Mouse (Mus musculus) cerebellum, adult 11 months (tissue): Measurements from ENCODE around the gene Man1a.

ENCODE experiments used
- DNase-seq: peaks from one replicate; pipeline ENCODE4 v3.0.0; 2022

The Man1a gene

DNA sequence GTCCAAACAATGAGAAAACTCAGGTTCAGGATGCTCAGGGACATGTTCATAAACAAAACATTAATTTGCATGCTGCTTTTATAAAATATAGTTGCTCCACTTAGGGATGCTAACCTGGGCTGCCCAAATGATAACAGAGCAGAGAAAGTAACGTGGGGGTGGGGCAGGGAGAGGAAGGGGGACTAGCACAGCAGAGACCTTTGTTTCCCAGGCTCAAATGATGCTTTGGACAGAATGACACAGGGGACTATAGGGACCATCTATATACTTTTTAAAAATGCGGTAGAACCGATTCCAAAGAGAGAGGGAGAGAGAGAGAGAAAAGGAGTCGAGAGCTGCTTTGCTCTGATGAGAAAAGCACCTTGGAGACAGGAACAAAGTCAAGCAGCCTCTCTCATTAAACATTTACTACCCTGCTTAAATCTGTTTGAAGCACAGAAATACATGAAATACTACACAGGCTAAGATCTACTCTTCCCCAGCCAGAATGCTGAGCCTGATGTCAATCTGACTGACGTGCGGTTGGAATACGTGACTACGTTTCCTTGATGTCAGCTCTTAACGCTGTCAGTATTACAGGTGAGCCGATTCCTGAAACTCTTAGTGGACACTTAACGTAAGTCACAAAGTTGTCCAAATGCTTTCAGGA is 63.1 kb downstream of the Man1a start:
- no peak for DNase-seq

DNA sequence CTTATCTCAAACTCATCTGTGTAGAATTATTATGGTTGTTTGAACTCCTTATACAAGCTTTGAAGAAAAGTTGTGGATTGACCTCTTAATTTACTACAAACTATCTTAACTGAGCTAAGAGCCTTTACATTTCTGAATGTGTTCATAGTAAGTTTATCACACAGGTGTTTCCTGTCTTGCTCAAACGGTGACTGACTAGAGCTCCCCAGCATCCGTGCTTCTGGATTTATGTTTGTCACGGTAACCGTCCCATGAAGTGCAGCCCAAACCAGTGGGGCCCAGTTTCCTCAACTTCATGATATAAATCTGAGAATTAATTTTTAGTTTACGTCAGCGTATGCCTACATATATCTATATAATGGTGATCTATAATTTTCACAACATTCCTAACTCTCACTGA is 67.3 kb downstream of the Man1a start:
- no peak for DNase-seq

GRCm38 (mm10) chr10:54006868-54007267 is 69.5 kb downstream of the Man1a start:
- no peak for DNase-seq

DNA sequence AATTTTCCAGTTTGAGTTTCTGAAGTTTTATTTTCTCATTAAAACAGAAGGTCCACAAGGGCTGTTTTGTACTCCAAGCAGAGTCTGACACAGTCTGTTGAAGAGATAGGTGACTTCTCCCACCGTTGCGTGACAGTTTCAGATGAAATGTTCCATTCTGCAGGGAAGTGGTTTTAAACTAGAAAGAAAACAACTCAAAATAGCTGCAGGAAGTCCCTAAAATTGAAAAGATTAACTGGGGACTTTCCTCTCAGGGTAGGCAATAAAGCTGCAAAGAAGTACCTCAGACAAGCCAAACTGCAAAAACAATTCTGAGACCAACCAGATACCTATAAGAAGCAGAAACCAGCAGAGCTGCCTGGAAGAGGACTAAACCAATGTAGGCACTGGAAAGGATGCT is 70.6 kb downstream of the Man1a start:
- DNase-seq = no peak

DNA sequence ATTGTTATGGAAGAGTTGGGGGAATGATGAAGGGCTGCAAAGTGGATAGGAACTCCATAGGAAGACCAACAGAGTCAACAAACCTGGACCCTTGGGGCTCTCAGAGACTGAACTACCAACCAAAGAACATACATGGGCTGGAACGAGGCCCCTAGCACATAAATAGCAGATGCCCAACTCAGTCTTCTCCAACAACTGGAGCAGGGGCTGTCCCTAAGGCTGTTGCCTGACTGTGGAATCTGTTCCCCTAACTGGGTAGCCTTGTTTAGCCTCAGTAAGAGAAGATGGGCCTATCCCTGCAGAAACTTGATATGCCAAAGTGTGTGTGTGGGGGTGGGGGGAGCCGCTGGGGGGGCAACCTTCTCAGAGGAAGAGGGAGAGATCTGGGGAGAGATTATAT is 73.5 kb downstream of the Man1a start:
- no peak for DNase-seq

DNA sequence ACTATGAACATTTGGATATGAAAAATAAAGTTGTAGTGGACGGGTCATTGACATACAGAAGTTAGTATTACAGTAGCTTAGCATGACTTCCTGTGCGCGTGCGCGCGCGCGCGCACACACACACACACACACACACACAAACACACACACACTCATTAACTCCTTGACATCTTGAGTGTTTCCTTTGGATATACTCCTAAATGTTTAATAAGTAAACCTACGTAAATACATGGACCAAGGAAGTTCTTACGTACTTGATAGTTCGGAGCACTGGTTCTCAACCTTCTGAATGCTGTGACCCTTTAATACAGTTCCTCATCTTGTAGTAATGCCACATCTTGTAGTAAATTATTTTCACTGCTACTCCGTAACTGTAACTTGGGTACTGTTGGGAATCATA is 79.1 kb downstream of the Man1a start:
- DNase-seq = no peak

GRCm38 (mm10) chr10:53996216-53996615 is 80.2 kb downstream of the Man1a start:
- DNase-seq = no peak

DNA sequence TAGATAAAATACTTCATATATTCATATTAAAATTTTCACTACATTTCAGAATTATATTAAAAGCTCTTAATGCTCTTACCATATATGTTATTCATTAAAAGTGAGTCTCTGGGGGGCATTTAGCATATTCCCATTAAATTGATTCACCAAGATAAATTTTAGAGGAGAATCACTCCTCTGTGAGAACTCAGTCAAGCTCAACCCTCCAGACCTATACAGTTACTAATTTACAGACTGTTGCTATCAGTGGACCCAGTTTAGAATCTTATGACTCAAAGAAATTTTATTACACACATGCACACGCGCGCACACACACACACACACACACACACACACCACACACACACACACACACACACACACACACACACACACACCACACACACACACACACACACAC is 81.8 kb downstream of the Man1a start:
- DNase-seq = no peak

DNA sequence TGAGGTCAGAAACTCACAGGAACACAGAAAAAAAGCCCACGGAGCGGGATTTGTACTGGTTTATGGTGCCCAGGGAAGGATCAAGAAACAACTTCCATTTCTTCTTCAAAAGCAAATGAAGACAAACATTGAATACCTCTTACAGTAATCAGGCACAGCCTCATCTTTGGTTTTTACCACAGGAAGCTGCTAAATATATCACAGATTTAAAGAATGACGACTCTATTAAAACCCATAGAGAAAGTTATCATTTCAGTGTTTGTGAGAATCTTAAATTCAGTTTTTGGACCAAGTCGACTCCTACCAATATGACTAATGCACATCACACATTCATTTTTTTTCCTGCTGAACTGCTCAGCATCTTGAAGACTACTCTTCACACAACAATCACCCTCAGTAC is 86.0 kb downstream of the Man1a start:
- no peak for DNase-seq

- DNase-seq = no peak
Measured at GRCm38 (mm10) chr10:53984894-53985293, 91.5 kb downstream of the Man1a start.

GRCm38 (mm10) chr10:53984086-53984485 is 92.3 kb downstream of the Man1a start:
- no peak for DNase-seq

DNA sequence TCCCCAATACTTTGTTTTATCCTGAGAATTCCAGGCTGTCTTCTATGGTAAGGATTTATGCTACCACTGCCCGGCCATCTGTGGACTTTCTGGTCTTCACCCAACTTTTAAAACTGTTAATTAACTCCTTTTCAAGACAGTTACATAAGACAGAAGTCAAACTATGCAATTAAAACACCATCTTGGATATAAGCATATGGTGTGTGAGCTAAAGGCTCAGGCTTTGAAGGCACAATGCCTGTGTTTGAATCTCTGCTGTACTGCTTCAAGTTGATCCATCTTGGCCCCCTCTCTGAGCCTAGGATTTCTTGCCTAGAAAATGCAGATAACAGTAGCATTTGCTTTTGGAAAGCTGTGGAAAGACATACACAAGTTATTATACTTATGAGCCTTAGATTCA is 97.8 kb downstream of the Man1a start:
- no peak for DNase-seq

DNA sequence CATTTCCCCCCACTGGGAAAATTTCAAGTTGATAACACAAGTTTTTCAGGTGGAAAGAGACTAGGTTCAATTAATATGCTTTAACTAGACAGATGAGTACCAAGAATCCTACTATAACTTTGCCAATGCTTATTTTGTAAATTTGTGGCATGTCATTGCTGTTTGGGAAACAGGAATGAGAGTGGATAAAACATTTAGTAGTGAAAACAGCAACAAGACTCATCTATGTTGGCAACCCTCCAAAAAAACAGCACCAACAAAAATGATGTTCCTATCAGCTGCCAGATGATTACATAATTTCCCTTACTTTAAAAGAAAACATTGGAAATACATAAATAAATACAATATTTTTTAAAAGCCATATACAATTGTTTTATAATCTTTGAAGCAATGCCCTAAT is 102.2 kb downstream of the Man1a start:
- no peak for DNase-seq

- DNase-seq = no peak
Measured at GRCm38 (mm10) chr10:53959759-53960158, 116.7 kb downstream of the Man1a start.

DNA sequence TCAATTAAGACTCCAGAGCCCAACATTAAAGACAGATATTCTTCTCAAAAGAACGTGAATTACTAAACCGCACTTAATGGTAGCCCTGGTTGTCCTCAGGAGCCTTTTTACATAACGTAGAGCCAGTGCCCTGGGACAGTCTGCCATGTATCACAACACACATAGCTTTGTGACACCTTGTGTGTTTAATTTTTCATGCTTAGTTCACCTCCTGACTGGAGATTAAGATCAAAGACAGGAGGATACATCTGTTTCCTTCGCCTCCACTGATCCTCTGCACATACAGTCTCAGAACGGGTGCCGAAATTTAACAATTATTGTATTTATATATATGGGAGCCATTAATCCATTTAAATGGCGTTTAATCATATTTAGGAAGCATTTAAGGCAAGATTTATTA is 134.8 kb downstream of the Man1a start:
- DNase-seq = no peak

- DNase-seq = no peak
Measured at GRCm38 (mm10) chr10:53938199-53938598, 138.2 kb downstream of the Man1a start.

DNA sequence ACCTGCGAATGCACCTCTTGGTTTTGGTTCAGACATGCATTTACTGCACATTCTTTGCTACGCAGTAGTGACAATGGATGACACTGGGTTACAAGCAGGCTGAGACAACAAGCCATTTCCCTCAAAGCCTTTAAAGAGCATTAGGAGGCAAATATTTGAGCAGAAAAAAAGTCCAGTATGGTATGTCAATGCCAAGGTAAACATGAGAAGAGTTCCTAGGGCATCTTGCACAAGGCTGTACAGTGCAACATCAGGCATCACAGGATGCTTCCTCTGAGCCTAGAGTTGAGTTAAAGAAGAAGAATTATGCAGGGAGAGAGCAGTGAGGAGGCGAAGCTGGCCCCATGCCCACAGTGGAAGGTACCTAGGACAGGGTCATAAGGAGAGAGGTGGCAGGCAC is 140.3 kb downstream of the Man1a start:
- DNase-seq = no peak

- DNase-seq = no peak
Measured at GRCm38 (mm10) chr10:53929722-53930500, 146.5 kb downstream of the Man1a start.

DNA sequence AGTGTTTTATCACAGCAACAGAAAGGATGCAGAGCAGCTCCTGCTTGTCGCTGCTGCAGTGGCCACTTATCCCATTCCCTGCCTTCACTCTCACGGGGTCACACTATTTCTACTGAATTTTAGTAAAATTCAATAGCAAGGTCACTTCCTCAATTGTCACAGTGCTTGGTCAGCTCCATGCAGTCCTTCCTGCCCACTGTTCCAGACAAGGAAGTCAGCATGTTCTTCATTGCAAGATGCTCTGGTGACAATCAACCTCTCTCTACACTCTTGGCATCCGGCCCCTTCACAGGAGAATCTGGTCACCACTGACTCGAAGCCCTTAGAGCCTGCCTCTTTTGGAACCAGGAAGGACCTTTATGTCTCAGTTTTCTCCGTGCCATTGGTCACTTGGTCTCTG is 148.5 kb downstream of the Man1a start:
- DNase-seq = no peak

- no peak for DNase-seq
Measured at GRCm38 (mm10) chr10:53925456-53925855, 151.0 kb downstream of the Man1a start.

DNA sequence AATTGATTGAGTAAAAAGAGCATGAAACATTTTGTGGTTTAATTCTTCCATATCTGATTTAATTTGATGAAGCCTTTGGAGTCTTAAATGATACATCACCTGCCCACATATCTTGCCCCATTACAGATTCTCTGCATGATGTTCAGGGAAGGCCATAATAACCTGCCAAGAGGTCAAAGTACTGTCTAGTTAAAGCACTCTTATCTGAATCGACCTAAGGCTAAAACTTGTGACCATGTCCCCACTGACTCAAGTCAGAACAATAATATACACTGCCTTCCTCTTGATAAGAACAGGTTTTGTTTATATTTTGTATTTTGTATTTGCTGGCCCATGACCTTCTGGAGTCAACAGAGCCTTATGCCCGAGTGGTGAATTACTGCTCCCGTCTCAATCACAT is 154.2 kb downstream of the Man1a start:
- DNase-seq = no peak

GRCm38 (mm10) chr10:53917517-53917916 is 158.9 kb downstream of the Man1a start:
- DNase-seq = no peak

- DNase-seq = no peak
Measured at GRCm38 (mm10) chr10:53915719-53916118, 160.7 kb downstream of the Man1a start.

DNA sequence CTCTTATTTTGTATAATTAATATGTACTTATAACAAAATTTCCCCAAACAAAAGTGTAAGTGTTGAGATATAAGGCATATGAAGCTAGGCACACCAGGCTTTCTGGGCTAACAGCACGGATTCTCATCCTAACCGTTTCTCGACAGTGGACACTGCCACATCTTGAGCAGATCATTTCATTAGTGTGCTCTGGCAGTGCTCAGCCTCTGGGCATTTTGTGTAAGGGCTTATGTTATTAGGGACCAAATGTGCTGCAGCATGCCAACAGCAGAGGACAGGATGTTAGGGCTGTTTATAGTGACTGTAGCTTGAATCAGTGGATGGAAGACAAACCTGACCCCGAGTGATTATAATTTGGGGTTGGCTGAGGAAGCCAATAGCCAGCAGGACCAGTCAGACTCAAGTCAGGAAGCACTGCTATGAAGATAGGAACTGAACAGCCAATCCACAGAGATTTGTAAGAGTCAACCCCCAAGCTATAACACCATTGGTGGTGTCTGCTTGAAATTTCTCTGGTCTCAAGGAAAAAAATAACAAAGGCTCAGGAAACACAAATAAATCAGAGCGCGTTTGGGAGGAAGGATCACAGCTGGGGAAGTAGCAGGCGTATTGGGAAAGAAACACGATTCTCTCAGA is 161.3 kb downstream of the Man1a start:
- DNase-seq = no peak
